Mouse (Mus musculus) E14TG2a.4 (cell line): ENCODE data around the gene Chmp1a.
A peak's percentile ranks its signal among the peaks of the same experiment; 100 is the strongest.
"Not testable (repeated sequence)": the region's sequence is repeated elsewhere in the genome, so short reads cannot be mapped to it uniquely, and the experiment has no call there.

Experiments used
- H3K27me3 ChIP-seq: 2 replicates; pipeline ENCODE4 v1.6.1; 2014; ENCODE audit warnings: low read length, control low read depth; ENCODE audit not compliant: insufficient read depth
- H3K36me3 ChIP-seq: 2 replicates; pipeline ENCODE4 v1.6.1; 2014; ENCODE audit warnings: low read length, control low read depth; ENCODE audit not compliant: insufficient read depth
- H3K4me1 ChIP-seq: replicated peaks from 2 replicates; pipeline ENCODE4 v1.6.1; 2014; ENCODE audit warnings: low read depth, low read length, control low read depth
- H3K4me3 ChIP-seq: replicated peaks from 2 replicates; pipeline ENCODE4 v1.5.1; 2014; ENCODE audit warnings: mild to moderate bottlenecking, low read length
- H3K9me3 ChIP-seq: 2 replicates; pipeline ENCODE4 v1.6.1; 2014; ENCODE audit warnings: low read length, control low read depth
- CTCF ChIP-seq: conservative IDR thresholded peaks from 2 replicates; pipeline ENCODE4 v1.5.1; 2014; ENCODE audit warnings: low read length
- NANOG ChIP-seq: IDR thresholded peaks from 2 replicates; pipeline ENCODE4 v1.6.1; 2014; ENCODE audit warnings: borderline replicate concordance, low read length, mixed read lengths
- POU5F1 ChIP-seq: IDR thresholded peaks from 2 replicates; pipeline ENCODE4 v1.6.1; 2014; ENCODE audit warnings: low read length, borderline replicate concordance

The Chmp1a gene

DNA sequence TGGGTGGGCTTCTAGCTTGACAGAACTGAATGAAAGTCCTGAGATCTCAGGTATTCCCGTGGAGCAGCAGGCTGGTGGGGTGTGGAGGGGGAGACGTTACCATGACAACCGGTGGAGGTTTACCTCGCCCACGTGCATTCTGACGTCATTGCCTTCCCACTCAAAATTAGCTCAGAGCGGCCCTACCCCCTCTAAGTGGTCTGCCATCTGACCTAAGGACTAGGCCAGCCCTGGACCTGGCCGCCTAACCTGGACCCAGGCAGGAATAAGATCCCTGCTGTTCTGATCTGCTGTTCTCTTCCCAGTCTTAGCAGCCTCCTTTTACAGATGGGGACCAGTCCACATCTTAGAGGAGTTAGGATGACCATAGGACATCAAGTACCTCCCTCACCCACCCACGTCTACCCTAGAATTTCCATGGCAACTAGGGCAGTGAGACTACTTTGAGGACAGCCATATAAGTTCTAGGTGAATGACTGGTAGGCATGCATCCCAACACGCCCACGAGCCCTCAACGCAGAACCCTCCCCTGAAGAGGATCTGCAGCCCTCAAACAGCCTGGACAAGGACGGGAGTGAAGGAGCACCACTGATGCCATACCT lies 22.5 kb upstream of the Chmp1a start:
- Histone ChIP-seq H3K4me3 (peak overlapping the region; percentile 78), H3K36me3 (peaks cover 19% of the 10 kb centered on the region), H3K9me3 (no peaks in the 10 kb centered on the region), H3K4me1 (peaks cover 59% of the 10 kb centered on the region), H3K27me3 (peaks cover 22% of the 10 kb centered on the region)
- TF ChIP-seq POU5F1, result no peak
- TF ChIP-seq CTCF, result no peak
- TF ChIP-seq NANOG, result no peak

GRCm38 (mm10) chr8:123233760-123234159 lies 21.2 kb upstream of the Chmp1a start:
- Histone ChIP-seq H3K4me3 (0 out of 2 replicates have a peak overlapping the region, but pooled peaks have one; percentile 23), H3K36me3 (peaks cover 30% of the 10 kb centered on the region), H3K27me3 (peaks cover 22% of the 10 kb centered on the region), H3K9me3 (no peaks in the 10 kb centered on the region), H3K4me1 (peaks cover 59% of the 10 kb centered on the region)
- TF ChIP-seq CTCF (no peak), POU5F1 (no peak), NANOG (no peak)

DNA sequence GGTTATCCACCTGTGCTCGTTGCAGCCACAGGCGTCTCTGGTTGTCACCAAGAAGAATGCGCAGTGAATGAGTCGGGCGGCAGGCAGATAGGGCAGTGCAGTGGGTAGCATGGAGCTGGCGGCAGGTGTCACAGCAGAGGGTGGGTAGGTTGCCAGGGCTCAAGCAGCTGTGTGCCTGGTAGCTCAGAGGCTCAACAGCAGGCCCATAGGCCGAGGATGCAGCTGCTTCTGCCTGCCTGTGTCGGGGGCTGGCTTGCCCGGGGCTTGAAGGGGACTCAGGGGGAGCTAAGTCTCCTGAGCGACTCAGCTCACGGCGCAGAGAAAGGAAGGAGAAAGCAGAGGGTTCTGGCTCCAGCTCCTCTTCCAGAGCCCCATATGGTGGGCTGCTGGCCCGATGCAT lies 20.7 kb upstream of the Chmp1a start:
- H3K9me3 ChIP-seq, result no peaks in the 10 kb centered on the region
- H3K4me3 ChIP-seq, result 0 out of 2 replicates have a peak overlapping the region, but pooled peaks have one; percentile 23
- H3K27me3 ChIP-seq, result peaks cover 22% of the 10 kb centered on the region
- H3K4me1 ChIP-seq, result peaks cover 59% of the 10 kb centered on the region
- no peak for TF ChIP-seq POU5F1
- TF ChIP-seq CTCF, result no peak
- TF ChIP-seq NANOG, result no peak
- H3K36me3 ChIP-seq, result peaks cover 35% of the 10 kb centered on the region

GRCm38 (mm10) chr8:123232553-123232952 lies 20.0 kb upstream of the Chmp1a start:
- peaks cover 22% of the 10 kb centered on the region for H3K27me3 ChIP-seq
- H3K36me3 ChIP-seq, result peaks cover 42% of the 10 kb centered on the region
- H3K4me3 ChIP-seq, result no peak overlapping the region
- no peak for TF ChIP-seq CTCF
- TF ChIP-seq POU5F1, result no peak
- no peak for TF ChIP-seq NANOG
- H3K9me3 ChIP-seq, result no peaks in the 10 kb centered on the region
- H3K4me1 ChIP-seq, result peaks cover 58% of the 10 kb centered on the region

DNA sequence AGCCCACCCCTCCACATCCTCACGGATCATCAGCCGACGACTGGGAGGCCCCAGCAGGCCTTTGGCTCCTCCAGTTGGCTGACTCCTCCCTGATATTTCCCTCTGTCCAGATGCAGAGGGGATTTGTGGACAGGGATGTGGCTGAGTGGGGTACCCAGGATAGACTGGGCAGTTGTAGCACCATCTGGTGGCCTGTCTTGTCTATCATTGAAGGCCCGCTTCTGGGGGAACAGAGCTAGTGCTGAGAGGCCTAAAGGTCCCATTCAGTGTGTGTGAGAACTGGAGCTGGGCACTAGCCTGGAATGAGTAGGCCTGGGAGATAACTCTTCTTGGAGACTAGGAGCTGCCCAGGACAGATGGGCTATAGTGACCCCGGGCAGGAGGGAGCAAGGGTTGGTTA lies 19.2 kb upstream of the Chmp1a start:
- H3K4me3 ChIP-seq, result no peak overlapping the region
- peaks cover 51% of the 10 kb centered on the region for H3K36me3 ChIP-seq
- TF ChIP-seq NANOG, result no peak
- no peak for TF ChIP-seq CTCF
- no peak for TF ChIP-seq POU5F1
- H3K4me1 ChIP-seq, result peaks cover 50% of the 10 kb centered on the region
- H3K9me3 ChIP-seq, result no peaks in the 10 kb centered on the region
- peaks cover 22% of the 10 kb centered on the region for H3K27me3 ChIP-seq

- peaks cover 15% of the 10 kb centered on the region for H3K27me3 ChIP-seq
- H3K4me1 ChIP-seq, result peaks cover 44% of the 10 kb centered on the region
- H3K4me3 ChIP-seq, result not testable (repeated sequence)
Observed at GRCm38 (mm10) chr8:123230326-123230725, 17.8 kb upstream of the Chmp1a start.

GRCm38 (mm10) chr8:123228416-123228815 lies 15.9 kb upstream of the Chmp1a start:
- TF ChIP-seq CTCF (no peak), POU5F1 (no peak), NANOG (no peak)
- H3K36me3 ChIP-seq, result peaks cover 60% of the 10 kb centered on the region
- peaks cover 37% of the 10 kb centered on the region for H3K4me1 ChIP-seq
- no peaks in the 10 kb centered on the region for H3K9me3 ChIP-seq
- H3K4me3 ChIP-seq, result no peak overlapping the region
- H3K27me3 ChIP-seq, result no peaks in the 10 kb centered on the region

More at GRCm38 (mm10) chr8:123230326-123230725, 17.8 kb upstream of the Chmp1a start:
- H3K36me3 ChIP-seq, result peaks cover 60% of the 10 kb centered on the region
- H3K9me3 ChIP-seq, result not testable (repeated sequence)

- Histone ChIP-seq H3K27me3 (no peaks in the 10 kb centered on the region), H3K4me3 (peak within 1 kb of the TSS; percentile 95), H3K36me3 (peaks cover 38% of the 10 kb centered on the region), H3K4me1 (peaks cover 26% of the 10 kb centered on the region), H3K9me3 (no peaks in the 10 kb centered on the region)
- TF ChIP-seq POU5F1 (no peak), NANOG (no peak), CTCF (no peak)
Observed at GRCm38 (mm10) chr8:123224278-123225266, 12.0 kb upstream of the Chmp1a start, which contains the start of gene Cdk10. Cdk10 (plus strand) TSS chr8:123224842.
